Mouse (Mus musculus) testis, postnatal 10 days (tissue): ENCODE measurements around the gene Zcchc14.
"Not testable (repeated sequence)": the region's sequence is repeated elsewhere in the genome, so short reads cannot be mapped to it uniquely, and the experiment has no call there.

Experiments
- DNase-seq: peaks from one replicate; pipeline ENCODE4 v3.0.0; 2021; ENCODE audit warnings: low spot score

Zcchc14 gene

DNA sequence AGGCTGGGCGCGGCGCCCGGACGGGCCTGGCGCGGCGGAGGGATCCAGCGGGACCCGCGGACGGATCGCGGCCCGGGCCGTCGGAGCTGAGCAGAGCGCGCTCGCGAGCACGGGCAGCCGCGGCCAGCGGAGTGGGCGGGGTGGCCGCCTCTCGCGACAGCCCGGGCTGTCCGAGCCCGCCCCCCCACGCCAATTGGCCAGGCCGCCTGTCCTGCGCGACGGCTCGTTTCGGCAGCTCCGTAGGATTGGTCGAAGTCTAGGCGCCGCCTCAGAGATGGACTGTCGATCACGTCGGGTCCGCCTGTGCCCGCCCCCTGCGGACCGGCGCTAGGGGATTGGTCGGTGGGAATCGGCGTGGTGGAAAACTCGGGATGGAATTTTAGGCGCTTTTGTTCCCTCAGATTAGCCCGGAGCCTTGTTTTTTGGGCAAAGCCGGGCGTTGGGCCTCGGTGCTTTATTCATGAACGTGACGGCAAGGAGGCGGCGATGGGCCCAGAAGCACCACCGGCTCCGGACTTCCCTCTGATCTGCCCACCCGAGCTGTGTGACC, at the start of gene Zcchc14:
Gene Zcchc14 (minus strand): TSS at position 128 of the 550 bp plus-strand sequence.
- peak; percentile 98 for DNase-seq

DNA sequence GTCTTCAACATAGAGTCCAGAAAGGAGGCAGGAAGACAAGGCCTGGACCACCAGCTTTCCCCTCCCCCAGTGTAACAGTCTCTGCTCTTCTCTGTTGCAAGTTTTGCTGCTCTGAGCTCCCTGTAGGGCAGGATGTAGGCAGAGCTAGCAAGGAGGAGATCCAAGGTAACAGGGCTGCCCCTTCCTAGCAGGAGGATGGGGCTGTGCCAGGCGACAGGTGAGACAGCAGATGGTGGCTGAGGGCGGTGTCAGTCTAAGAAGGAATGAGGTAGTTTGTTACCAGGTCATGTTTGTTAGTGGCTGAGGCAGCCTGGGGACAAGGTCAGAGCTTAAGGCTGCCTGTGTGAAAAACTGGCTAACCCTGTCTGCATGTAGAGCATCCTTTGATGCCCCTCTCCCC, 47.2 kb upstream of the Zcchc14 start:
- no peak for DNase-seq

DNA sequence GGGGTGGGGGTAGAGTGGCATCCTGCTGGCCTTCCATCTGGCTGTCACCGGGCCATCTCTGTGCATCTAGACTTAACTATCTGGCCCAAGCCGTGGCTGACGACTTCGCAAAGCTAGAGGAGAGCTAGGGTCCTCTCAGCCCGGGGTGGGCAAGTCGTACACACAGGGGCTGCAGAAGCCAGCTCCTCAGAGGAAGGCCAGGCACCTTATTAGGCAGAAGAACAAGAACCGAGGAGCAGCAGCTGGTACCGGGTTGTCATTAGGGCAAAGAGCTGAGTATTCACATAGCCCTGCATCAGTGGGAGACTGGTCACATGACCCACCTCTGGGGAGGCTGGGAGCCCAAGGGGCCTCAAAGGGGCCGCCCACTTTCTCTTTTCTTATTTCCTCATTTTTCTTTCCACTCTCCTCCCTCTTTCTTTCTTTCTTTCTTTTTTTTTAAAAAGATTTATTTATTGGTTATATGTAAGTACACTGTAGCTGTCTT, 46.0 kb upstream of the Zcchc14 start:
- DNase-seq, result no peak

DNA sequence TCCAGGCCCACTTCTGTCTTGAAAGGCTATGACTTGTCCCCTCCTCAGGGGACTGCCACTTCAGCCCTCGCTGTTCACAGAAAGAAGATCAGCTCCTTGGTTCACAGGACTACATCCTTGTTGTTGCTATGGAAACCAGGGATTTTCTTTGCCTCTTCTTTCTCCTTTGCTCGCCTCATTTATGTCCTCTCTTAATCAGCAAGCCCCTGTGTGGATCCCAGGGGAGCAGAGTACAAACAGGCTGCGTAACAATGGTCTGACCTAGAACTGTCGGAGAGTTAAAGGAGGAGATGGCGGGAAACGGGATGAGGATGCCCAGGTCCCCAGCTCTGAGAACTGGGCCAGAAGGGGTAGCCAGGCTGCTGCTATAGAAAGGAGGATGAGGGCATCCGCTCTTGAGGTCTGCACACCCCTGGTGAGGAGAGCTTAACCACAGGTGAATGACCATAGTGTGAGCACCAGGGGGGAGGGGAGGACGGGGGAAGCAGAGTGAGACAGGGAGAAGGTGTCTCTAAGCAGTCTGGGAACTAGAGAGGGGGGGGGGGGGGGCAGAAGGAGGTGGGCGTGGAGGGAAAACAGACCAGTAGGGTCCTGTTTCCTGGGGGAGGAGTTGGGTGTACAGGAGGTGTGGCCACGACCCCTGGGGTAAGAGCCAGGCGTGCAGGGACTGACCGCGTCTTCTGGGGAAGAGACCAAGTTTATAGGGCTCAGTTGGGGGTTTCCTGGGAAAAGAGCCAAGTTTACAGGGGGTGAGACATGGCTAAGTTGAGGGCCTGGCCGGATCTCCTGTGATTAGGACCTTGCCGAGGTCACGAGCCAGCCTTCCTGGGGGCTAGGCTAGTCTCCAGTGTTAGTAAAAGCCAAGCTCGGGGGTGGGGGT, 45.3 kb upstream of the Zcchc14 start:
- no peak for DNase-seq

DNA sequence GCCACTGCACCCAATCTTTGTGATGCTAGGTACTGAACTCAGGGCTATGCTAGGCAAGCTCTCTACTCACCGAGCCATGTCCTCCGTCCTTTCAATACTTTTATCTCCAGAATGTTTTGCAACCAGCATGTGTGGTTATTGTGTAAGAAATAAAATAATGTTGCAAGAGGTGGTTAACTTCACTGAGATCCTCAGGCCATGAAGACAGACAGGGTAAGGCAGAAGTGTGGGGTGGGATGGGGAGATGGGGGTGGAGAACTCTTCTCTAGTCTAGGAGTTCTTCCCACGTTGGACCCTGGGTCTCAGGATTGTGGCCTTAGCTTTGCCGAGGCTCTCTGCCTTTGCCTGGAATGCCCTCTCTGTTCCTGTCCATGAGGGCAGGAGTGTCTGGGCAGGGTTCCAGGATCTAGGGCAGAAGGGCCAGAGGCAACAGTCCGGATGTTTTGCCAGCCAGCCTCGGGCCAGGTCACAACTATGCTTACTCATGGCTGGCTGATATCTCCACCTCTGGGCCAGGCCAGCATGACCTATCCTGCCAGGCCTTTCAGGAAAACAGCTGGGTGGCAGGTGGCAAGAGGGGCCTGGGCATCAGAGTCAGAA, 43.0 kb upstream of the Zcchc14 start:
- peak; percentile 66 for DNase-seq

DNA sequence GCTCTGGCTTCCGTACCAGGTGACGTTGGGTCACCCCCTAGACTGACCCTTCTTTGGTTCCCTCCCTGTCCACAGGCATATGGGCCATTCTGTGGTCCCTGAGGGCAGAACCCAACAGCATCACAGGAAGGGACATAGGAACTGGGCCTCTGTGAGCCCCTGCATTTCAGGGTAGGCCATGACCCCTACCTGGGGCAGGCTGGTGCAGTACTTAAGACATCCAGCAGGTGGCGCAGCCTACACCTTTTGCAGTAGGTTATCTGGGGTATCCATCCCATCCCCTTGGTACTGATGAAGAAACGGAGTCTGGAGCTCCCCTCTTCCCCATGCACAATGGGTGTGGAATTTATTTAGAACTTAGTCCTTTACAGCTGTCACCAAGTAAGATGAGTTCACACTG, 41.8 kb upstream of the Zcchc14 start:
- DNase-seq, result peak; percentile 78

DNA sequence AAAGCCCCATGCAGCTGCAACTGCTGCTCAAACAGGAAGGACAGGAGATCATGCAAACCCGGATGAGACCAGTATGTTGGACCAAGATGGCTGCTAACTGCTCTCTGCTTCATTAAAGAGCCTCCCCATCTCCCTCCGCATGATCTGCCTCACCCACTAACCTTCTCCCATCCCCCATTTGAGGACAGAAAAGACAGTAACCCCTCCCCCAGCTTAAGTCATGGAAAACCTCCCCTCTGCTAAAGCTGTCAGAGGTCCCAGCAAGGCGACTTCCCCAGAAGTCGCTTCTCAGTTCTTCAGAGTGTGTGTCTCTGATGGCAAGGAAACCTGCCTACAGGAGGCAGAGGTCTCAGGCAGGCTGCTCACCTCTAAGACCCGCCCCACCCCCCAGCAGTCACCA, 35.8 kb upstream of the Zcchc14 start:
- no peak for DNase-seq

DNA sequence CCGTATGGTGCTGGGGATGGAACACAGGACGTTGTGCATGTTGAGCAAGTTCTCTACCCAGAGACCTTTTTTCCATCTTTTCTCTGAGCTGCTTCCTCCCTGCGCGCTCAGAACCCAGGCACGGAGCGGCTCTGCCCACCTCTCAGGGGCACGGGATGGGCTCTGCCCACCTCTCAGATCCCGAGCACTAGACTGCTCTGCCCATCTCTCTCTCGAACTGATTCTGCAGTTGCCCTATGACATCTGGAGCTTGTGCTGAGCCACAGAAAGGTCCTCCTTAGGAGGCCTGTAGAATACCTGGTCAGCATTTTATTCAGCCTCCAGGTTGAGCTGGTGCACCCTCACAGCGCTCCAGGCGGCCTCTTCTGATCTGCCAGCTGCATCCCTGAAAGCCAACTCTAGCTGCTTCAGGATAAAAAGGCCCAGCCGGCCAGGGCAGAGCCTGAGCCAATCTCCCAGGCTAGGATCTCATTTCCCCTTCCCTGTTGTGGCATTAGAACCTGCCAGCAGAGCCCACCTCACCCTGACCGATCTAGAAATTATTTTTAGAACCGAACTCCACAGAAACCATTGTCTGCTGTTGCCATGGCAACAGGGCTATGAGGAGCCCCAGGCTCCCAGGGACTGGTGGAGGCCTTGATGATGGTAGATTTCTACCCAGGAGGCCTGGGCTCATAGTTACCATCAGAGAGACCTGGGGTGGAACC, 34.9 kb upstream of the Zcchc14 start:
- no peak for DNase-seq

DNA sequence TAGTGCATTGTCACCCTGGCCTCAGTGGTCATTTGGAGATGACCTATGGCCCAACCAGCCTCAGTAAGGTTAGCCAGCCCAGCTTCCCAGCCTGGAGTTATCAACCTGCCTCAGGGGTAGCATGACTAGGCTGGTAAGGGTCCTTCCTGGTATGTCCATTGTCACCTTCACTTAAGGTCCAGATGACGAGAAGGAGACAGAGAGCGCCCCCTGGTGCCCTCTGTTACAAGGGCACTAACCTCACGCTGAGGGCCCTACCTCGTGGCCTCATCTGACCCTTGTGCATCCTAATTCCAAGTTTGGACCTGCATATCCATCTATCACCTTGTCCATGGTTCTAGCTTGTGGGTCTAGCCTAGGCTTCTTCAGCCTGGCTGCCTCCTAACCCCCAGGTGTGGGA, 32.7 kb upstream of the Zcchc14 start:
- DNase-seq, result peak; percentile 79

DNA sequence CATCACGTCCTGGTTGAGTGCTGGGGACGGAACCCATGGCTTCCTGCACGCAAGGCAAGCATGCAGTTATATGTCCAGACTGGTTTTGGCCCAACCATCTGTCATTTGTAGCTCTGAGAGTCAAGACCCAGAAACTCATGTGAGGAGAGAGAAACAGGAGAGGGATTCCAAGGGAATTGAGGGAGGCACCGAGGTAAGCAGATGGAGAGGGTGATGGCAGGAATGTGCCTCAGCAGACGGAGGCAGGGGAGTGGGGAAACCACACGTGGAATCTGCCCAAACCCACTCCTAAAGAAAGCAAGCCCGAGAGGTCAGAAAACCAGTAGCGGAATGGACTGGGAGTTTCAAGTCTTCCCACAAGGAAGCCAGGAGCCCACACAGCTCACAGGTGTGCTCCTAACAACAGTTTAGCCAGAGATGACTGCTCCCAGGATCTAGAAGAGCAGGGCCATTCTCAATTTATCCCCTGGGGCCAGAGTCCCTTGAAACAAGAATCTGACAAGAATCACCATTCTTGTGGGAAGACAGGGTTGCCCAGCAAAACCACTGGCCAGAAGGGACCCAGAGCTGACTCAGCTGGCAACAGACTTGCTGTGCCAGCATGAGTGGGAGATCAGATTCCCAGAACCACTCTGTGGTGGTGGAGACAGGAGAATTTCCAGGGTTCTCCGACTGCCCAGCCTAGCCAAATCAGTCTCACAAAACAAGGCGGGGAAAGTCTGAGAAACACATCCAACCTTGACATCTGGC, 30.6 kb upstream of the Zcchc14 start:
- no peak for DNase-seq

DNA sequence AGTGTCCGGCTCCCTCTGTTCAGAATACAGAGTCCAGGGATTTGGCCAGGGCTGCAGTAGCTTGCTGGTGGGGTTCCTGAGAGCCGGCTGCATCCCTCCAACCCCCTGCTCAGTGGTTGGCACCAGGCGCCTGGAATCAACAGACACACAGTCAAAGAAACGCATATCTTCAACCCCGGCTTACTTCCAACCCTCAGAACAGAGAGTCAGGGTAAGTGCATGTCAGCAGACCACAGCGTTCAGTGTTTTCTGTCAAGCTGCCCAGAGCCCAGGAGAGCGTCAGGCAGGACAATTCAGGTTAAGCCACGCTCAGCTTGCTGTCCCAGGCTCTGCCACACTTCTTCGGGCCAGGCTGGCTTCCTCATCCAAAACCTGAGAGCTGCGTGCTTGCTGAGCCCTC, 28.8 kb upstream of the Zcchc14 start:
- no peak for DNase-seq

DNA sequence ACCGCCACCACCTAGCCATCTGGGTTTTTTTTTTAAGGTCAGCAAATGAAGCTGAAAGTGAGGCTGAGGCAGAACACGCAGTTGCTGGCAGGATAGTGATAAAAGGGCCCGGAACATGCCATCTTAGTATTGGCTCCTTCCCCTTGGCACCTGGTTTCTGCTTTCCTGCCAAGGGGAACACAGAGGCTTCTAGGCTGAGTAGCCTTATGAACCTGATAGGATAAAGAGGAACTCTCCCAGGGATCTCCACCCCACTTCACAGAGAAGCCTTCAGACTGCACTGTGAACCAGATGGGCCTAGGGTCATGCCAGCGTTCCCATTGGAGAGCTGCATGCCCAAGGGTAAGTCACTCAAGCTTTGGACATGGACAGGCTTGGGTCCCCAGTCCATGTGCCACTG, 28.2 kb upstream of the Zcchc14 start:
- no peak for DNase-seq

DNA sequence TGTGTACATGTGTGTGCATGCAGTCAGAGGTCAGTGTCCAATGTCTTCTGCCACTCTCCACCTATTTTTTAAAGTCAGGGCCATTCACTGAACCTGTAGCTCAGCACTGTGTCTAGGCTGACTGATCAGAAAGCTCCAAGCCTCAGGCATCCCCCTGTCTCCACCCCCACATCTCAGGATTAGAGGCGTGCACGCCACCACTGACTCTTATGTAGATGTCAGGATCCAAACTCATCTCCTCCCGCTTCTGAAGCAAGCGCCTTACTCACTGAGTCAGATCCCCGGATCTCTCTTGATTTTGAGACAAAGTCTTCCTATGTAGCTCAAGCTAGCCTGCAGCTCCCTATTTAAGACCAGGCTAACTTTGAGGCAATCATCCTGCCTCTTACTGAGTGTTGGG, 26.0 kb upstream of the Zcchc14 start:
- no peak for DNase-seq

DNA sequence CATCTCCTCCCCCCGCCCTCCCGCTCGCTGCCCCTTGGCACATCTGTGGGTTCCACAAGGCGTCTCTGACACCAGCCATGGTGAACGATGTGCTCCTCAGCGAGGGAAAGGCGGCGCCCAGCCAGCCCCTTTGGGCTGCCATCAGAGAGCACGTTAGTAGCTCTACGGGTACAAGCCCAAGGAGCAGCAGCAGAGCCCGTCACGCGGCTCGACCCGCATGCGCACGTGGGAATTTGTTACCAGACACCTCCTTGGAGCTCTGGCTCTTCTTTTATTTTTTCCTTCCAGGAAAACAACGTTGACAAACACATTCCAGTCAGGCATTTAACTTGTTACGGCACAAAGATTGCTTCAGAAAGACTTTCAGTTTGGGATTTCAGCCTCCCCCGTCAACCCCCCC, 23.0 kb upstream of the Zcchc14 start:
- peak; percentile 70 for DNase-seq

DNA sequence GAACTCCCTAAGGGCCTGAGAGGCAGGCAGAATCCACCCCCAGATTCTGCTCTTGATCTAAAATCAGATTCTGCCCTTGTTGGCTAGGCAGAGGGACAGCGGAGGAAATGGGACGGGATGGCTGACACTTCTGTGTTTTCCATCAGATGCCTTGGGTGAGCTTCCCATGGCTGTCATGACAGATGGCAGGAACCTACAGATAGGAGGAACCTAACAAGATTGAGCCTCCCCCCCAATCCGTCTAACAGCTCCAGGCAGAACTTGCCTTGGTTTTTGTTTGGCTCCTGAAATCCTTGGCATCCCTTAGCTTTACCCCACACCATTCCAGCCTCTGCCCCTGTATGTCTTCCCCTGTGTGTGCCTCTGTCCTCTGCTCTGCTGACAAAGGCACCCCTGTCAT, 22.5 kb upstream of the Zcchc14 start:
- no peak for DNase-seq

DNA sequence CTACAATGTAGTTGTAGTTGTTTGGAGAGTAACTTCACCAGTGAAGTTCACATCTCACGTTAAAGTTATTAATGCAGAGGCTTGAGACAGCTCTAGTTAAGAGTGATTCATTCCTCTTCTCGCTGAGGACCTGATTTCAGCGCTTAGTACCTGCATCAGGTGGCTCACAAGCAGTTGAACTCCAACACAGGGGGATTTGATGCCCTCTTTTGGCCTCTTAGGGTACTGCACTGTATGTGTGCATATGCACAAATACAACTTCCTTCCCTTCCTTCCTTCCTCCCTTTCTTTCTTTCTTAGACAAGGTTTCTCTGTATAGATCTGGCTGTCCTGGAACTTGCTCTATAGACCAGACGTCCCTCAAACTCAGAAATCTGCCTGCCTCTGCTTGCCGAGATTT, 21.8 kb upstream of the Zcchc14 start:
- no peak for DNase-seq

DNA sequence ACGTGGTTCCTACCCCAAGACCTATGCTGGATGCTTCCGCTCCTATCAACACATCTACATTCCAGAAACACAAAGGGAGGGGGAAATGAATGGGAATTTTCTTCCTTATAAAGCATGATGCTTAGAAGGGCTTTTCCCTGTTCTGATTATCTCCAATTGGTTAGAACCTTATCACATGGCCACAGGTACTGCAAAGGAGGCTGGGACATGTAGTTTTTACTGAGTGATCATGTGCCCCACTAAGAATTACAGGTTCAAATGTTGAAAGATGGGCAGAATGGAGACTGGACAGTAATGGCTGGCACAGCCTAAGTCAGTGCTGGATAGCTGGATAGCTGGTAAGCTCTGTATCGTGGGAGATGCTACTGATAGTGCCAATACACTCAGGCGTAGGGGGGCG, 21.2 kb upstream of the Zcchc14 start:
- DNase-seq, result no peak

DNA sequence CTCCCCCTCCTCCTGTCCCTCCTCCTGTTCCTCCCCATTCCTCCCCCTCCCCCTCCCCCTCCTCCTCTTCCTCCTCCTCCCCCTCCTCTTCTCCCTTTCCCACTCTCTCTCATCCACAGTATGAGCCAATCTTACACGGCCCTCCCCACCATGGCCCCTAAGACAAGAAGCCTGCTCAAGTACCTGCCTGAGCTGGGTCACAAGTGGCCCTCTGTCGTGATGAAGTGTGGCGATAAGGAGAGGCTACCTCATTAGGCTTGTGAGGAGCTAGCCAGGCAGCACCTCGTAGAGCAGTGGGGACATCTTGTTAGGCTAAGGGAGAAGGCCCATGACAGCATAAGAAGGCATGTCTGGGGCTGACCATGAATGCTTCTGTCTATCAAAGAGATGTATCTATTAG, 20.5 kb upstream of the Zcchc14 start:
- no peak for DNase-seq

DNA sequence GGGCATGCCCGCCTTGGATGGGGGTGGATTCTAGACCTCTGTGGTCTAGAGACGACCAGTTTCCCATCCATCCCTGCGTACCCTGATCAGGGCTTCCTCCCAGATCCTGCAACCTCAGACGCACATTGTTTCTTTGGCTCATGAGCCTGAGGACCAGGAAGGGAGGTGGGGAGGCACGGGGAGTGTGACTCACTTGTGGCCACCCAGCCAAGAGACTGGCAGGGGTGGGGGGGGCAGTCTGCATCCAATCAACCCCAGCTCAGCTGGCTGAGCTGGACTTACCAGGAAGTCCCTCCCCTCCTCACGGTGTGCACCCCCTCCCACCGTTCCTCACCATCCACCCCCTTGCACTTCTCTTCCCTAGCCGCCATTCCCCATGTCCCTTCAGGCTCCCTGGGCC, 16.5 kb upstream of the Zcchc14 start:
- DNase-seq, result no peak

DNA sequence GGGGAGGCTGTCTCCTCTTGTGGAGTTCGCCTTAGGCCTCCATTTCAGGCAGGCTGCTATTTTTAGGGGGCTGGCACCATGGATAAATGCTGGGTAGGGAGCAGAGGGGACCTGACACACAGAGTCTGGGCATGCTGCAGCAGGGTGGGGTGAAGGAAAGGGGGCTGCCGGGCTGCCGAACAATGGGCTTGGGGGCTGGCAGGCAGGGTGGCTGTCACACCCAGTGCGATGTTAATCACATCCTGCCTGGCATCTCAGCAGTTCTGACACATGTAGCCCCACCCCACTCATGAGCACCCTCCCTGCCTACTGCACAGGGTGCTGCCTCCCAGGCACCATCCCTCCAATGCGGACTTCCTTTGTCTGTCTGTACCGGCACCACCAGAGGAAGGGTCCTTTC, 15.9 kb upstream of the Zcchc14 start:
- no peak for DNase-seq

DNA sequence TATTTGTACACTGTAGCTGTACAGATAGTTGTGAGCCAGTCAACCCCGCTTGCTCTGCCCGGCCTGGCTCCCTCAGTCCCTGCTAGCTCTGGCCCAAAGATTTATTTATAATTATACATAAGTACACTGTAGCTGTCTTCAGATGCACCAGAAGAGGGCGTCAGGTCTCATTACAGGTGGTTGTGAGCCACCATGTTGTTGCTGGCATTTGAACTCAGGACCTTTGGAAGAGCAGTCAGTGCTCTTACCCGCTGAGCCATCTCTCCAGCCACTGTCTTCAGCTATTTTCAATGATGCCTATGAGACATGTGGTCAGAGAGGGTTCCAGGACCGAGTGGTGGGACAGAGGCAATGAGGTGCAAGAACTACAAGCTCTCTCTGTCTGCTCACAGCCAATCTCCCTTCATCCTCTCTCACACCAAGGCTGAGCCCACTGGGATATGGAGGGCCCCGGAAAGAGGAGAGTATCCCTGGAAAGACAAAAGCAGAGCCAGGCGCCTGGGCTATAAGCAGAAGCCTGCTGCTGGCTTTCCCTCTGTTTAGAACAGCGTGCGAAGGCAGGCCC, 15.3 kb upstream of the Zcchc14 start:
- DNase-seq, result not testable (repeated sequence)

DNA sequence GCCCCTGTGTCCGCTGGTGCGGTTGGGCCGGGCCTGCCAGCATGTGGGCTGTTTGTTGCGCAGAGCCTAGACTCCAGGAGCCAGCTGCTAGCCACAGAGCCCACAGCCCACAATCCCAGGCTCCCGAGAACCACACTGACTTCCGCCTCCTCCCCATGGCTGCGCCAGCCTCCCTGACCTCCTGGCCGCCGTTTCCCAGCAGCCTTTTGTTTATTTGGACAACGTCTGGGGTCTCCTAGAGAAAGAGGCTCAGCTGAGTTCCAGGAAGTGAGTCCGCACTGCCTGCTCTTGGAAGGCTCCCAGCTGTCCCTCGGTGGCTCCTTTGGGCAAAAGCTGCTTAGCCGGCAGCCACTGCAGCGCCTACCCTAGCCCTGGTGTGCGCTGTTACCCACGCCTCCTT, 12.6 kb upstream of the Zcchc14 start:
- peak; percentile 63 for DNase-seq
